Mouse (Mus musculus) neural tube, embryonic 12.5 days (tissue): ENCODE measurements around the gene Utp4. TPM values are rescaled to one million over a fixed set of nuclear protein-coding genes. Genes with fewer than 3 reads are reported as not detected.

Experiments
- ATAC-seq: fragments of 200-750 bp; cut with Nextera tagmentation; 2 replicates; pipeline ENCODE4 v1.8.0; 2017; ENCODE audit warnings: low read depth, mild to moderate bottlenecking, moderate TSS enrichment, moderate library complexity; ENCODE audit not compliant: low FRiP score
- H3K27ac ChIP-seq: fragments of 300-500 bp; sonication (generic); 2 replicates; pipeline ENCODE4 v1.5.1; 2016
- H3K27me3 ChIP-seq: fragments of 300-500 bp; sonication (generic); replicated peaks from 2 replicates; pipeline ENCODE4 v1.6.1; 2016; ENCODE audit warnings: mild to moderate bottlenecking
- H3K36me3 ChIP-seq: fragments of 300-500 bp; sonication (generic); 2 replicates; pipeline ENCODE4 v1.6.1; 2016; ENCODE audit warnings: mild to moderate bottlenecking
- H3K4me1 ChIP-seq: fragments of 300-500 bp; sonication (generic); 2 replicates; pipeline ENCODE4 v1.6.1; 2016
- H3K4me2 ChIP-seq: fragments of 300-500 bp; sonication (generic); replicated peaks from 2 replicates; pipeline ENCODE4 v1.6.1; 2016; ENCODE audit warnings: mild to moderate bottlenecking
- H3K4me3 ChIP-seq: fragments of 300-500 bp; sonication (generic); 2 replicates; pipeline ENCODE4 v1.5.1; 2016
- H3K9ac ChIP-seq: fragments of 300-500 bp; sonication (generic); 2 replicates; pipeline ENCODE4 v1.6.1; 2016; ENCODE audit warnings: mild to moderate bottlenecking
- H3K9me3 ChIP-seq: fragments of 300-500 bp; sonication (generic); 2 replicates; pipeline ENCODE4 v1.6.1; 2016; ENCODE audit warnings: mild to moderate bottlenecking
- WGBS: fragments of 180-500 bp; shearing (Covaris S2); methylation state at CpG from one replicate; pipeline ENCODE4 v1.1.7; 2016; 5-methylcytosine and 5-hydroxymethylcytosine counted together
- polyA plus RNA-seq: library from polyadenylated mRNA; unstranded; fragments of >200 nt; fragmentation: Nextera tagmentation; extraction: Ambion mirVana; gene quantifications from 2 replicates; pipeline ENCODE4 v1.2.1, GENCODE M21; 2016

Gene Utp4
- polyA plus RNA-seq, 1 experiment from 2014 or later: 53.4 TPM

- H3K36me3 ChIP-seq: no peaks in the 10 kb centered on the region
- H3K4me3 ChIP-seq: no peak overlapping the region
- no peak for ATAC-seq
- no peaks in the 10 kb centered on the region for H3K27me3 ChIP-seq
- no peaks in the 10 kb centered on the region for H3K9me3 ChIP-seq
- no peaks in the 10 kb centered on the region for H3K4me1 ChIP-seq
- no peak overlapping the region for H3K9ac ChIP-seq
- no peak overlapping the region for H3K27ac ChIP-seq
- WGBS: 88% methylated on average over 4 of the region's 4 CpGs
- no peak overlapping the region for H3K4me2 ChIP-seq
Measured at GRCm38 (mm10) chr8:106953571-106953970, 60.1 kb downstream of the Utp4 start.

GRCm38 (mm10) chr8:106957086-106957485 is 63.6 kb downstream of the Utp4 start:
- Histone ChIP-seq H3K9me3 (no peaks in the 10 kb centered on the region), H3K27ac (no peak overlapping the region), H3K36me3 (no peaks in the 10 kb centered on the region), H3K27me3 (no peaks in the 10 kb centered on the region), H3K4me3 (no peak overlapping the region), H3K4me2 (no peak overlapping the region), H3K4me1 (no peaks in the 10 kb centered on the region), H3K9ac (no peak overlapping the region)
- WGBS: 92% methylated on average over 3 of the region's 3 CpGs
- no peak for ATAC-seq

- Histone ChIP-seq H3K4me2 (no peak overlapping the region), H3K4me1 (peaks cover 2% of the 10 kb centered on the region; the same call in 1 of the 2 replicates), H3K27ac (no peak overlapping the region), H3K36me3 (no peaks in the 10 kb centered on the region), H3K9ac (no peak overlapping the region), H3K4me3 (no peak overlapping the region), H3K27me3 (no peaks in the 10 kb centered on the region), H3K9me3 (no peaks in the 10 kb centered on the region)
- 87% methylated on average over 3 of the region's 3 CpGs for WGBS
- no peak for ATAC-seq
Measured at GRCm38 (mm10) chr8:106958212-106958611, 64.8 kb downstream of the Utp4 start.

GRCm38 (mm10) chr8:106959626-106960025 is 66.2 kb downstream of the Utp4 start:
- no peaks in the 10 kb centered on the region for H3K27me3 ChIP-seq
- ATAC-seq: no peak
- H3K4me2 ChIP-seq: no peak overlapping the region
- no peaks in the 10 kb centered on the region for H3K36me3 ChIP-seq
- no peak overlapping the region for H3K4me3 ChIP-seq
- no peaks in the 10 kb centered on the region for H3K9me3 ChIP-seq
- no peak overlapping the region for H3K9ac ChIP-seq
- H3K27ac ChIP-seq: no peak overlapping the region
- peaks cover 4% of the 10 kb centered on the region; the same call in 1 of the 2 replicates for H3K4me1 ChIP-seq
- WGBS: 82% methylated on average over 2 of the region's 2 CpGs

- Histone ChIP-seq H3K9me3 (no peaks in the 10 kb centered on the region), H3K4me1 (peaks cover 4% of the 10 kb centered on the region; the same call in 1 of the 2 replicates), H3K4me2 (no peak overlapping the region), H3K27ac (no peak overlapping the region), H3K4me3 (no peak overlapping the region), H3K27me3 (no peaks in the 10 kb centered on the region), H3K36me3 (no peaks in the 10 kb centered on the region), H3K9ac (no peak overlapping the region)
- 87% methylated on average over 3 of the region's 3 CpGs for WGBS
- ATAC-seq: no peak
Measured at GRCm38 (mm10) chr8:106962322-106962721, 68.9 kb downstream of the Utp4 start.

GRCm38 (mm10) chr8:106963365-106963764 is 69.9 kb downstream of the Utp4 start:
- Histone ChIP-seq H3K36me3 (no peaks in the 10 kb centered on the region), H3K4me3 (no peak overlapping the region), H3K27me3 (no peaks in the 10 kb centered on the region), H3K4me1 (peaks cover 4% of the 10 kb centered on the region; the same call in 1 of the 2 replicates), H3K9me3 (no peaks in the 10 kb centered on the region), H3K27ac (no peak overlapping the region), H3K9ac (no peak overlapping the region), H3K4me2 (no peak overlapping the region)
- ATAC-seq: no peak
- 24% methylated on average over 6 of the region's 6 CpGs for WGBS

GRCm38 (mm10) chr8:106964573-106964972 is 71.1 kb downstream of the Utp4 start:
- Histone ChIP-seq H3K27me3 (no peaks in the 10 kb centered on the region), H3K4me1 (peaks cover 4% of the 10 kb centered on the region; the same call in 1 of the 2 replicates), H3K4me3 (no peak overlapping the region), H3K36me3 (no peaks in the 10 kb centered on the region), H3K9me3 (no peaks in the 10 kb centered on the region), H3K9ac (no peak overlapping the region), H3K27ac (no peak overlapping the region), H3K4me2 (no peak overlapping the region)
- no peak for ATAC-seq
- WGBS: 83% methylated on average over 4 of the region's 4 CpGs

- Histone ChIP-seq H3K4me1 (no peaks in the 10 kb centered on the region), H3K27me3 (no peaks in the 10 kb centered on the region), H3K4me2 (no peak overlapping the region), H3K9ac (no peak overlapping the region), H3K4me3 (no peak overlapping the region), H3K36me3 (no peaks in the 10 kb centered on the region), H3K27ac (no peak overlapping the region), H3K9me3 (no peaks in the 10 kb centered on the region)
- no peak for ATAC-seq
- WGBS: 92% methylated on average over 3 of the region's 3 CpGs
Measured at GRCm38 (mm10) chr8:106969964-106970363, 76.5 kb downstream of the Utp4 start.

- WGBS: 84% methylated on average over 5 of the region's 5 CpGs
- H3K9ac ChIP-seq: no peak overlapping the region
Measured at GRCm38 (mm10) chr8:106971916-106972315, 78.5 kb downstream of the Utp4 start.

More at GRCm38 (mm10) chr8:106971916-106972315, 78.5 kb downstream of the Utp4 start:
- no peaks in the 10 kb centered on the region for H3K9me3 ChIP-seq
- H3K4me1 ChIP-seq: no peaks in the 10 kb centered on the region
- H3K36me3 ChIP-seq: no peaks in the 10 kb centered on the region
- H3K4me3 ChIP-seq: no peak overlapping the region
- no peak overlapping the region for H3K4me2 ChIP-seq
- no peaks in the 10 kb centered on the region for H3K27me3 ChIP-seq
- ATAC-seq: no peak
- no peak overlapping the region for H3K27ac ChIP-seq

Other genes with a start within 250 kb of the Utp4 start
- 8.9 and 9.8 TPM in 2 replicates for gene Tango6, start 210.6 kb upstream of the Utp4 start, polyA plus RNA-seq
- 0.23 and 0.27 TPM in 2 replicates for gene Has3, start 23.4 kb upstream of the Utp4 start, polyA plus RNA-seq
- 9.6 TPM in 2 replicates for gene Sntb2, start 42.1 kb downstream of the Utp4 start, polyA plus RNA-seq
- 107 and 109 TPM in 2 replicates for gene Vps4a, start 137.6 kb downstream of the Utp4 start, polyA plus RNA-seq
- gene Pdf, start 155.0 kb downstream of the Utp4 start, polyA plus RNA-seq: 43.0 and 43.9 TPM in 2 replicates
- gene Cog8, start 163.1 kb downstream of the Utp4 start, polyA plus RNA-seq: 47.1 and 51.3 TPM in 2 replicates
- gene Nip7, start 163.2 kb downstream of the Utp4 start, polyA plus RNA-seq: 67.4 and 75.7 TPM in 2 replicates
- not detected in 2 replicates for gene Tmed6, start 172.0 kb downstream of the Utp4 start, polyA plus RNA-seq
- gene Terf2, start 202.9 kb downstream of the Utp4 start, polyA plus RNA-seq: 20.6 and 21.3 TPM in 2 replicates